Mouse (Mus musculus): ENCODE data around the gene Gmnn. TPM values are rescaled to one million over a fixed set of nuclear protein-coding genes. Genes with fewer than 3 reads are reported as not detected.

Gene Gmnn
- polyA plus RNA-seq (2015; fragmentation: Nextera tagmentation; extraction: Ambion mirVana), result 13.3 and 14.0 TPM in 2 replicates

DNA sequence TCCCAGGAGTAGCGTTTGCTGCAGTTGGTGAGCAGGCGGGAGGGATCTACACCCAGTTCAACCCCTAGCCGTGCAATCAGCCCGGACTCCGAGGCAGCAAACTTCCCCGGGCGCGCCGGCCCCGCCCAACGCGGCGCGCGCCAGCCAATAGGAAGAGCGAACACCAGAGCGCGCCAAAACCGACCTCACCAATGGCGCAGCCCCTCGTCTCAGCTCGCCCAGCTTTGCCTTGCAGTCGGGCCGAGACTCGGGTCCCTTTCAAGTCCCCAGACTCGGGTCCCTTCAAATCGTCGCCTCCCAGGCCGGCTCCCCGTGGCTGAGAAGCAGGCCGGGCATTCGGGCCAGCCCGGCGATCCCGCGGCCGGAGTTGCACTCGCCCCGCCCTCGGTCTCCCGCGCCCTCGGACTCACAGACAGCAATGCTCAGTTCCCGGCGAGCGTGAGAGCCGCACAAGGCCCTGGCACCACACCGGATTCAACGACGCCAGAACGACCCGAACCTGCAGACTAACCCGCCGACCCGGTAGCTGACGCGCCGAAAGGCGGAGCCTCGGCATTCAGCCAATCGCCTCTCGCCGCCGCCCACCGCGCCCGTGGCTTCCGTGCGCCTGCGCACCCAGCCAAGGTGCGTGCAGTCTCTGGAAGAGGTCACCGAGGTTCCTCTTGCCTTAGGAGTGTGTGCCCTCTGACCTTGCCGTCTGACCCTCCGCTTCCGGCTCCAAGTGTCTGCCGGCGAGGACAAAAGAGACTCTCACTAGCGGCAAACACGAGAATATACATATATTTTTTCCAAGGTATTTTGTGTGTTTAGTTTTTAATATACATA, at the start of gene Gmnn:
Gmnn (minus strand) TSS at position 521 of the 825 bp plus-strand sequence.

DNA sequence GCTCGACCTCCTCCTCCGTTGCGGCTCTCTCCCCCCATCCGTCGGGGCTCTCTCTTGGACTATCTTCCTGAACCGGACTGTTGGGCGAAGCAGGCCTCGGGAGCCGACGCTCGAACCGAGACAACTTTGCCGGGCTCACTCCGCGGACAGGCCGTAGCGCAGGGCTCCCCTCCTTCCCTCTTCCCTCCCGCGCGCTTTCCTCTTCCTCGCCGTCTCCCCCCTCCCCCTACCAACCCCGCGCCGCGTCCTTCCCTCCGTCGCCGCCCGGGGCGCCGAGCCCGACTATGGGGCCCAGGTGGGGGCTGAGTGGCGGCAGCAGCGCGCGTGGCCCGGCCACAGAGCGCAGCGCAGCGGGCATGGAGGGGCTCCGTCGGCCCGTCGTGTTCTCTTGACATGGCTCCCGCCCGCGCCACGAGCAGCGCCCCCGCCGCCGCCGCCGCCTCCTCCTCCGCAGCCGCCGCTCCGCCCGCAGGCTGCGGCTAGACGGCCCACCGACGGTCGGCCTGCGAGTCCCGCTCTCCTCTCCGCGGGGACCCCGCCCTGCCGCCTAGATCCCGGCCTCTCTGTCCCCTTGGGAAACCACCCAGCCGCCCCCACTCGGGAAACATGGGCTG, 39.7 kb upstream of the Gmnn start, which contains the start of gene BC005537:
BC005537 (plus strand) TSS at position 350 of the 614 bp plus-strand sequence.

DNA sequence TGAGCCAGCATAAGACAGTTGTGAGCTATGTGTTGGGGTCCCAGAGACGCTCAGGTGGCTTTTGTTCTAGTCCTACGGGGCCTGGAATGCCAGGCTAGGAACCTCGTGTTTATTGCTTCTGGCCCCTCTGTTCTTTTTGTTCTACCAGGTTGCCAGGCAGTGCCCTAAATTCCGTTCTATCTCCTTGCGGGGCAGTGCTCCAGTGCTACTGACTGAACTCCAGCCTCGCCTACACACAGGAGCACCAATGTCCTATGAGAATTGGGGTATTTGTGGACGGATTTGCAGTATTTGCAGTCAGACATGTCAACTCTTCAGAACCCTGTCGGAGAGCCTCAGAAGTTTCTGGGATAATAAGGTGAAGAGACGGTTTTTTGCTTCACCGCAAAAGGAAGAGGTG, 20.7 kb downstream of the Gmnn start, which contains the start of gene Armh2:
Armh2 (plus strand) TSS at position 205 of the 400 bp plus-strand sequence.

Other genes with a start within 250 kb of the Gmnn start
- 16.7 and 20.2 TPM in 2 replicates for gene Ripor2, start 179.7 kb downstream of the Gmnn start, polyA plus RNA-seq (2015; fragmentation: Nextera tagmentation; extraction: Ambion mirVana)
- gene Armh2, start 20.7 kb downstream of the Gmnn start, polyA plus RNA-seq (2015; fragmentation: Nextera tagmentation; extraction: Ambion mirVana), result not detected in 2 replicates
- gene BC005537, start 39.7 kb upstream of the Gmnn start, polyA plus RNA-seq (2015; fragmentation: Nextera tagmentation; extraction: Ambion mirVana), result 16.6 and 18.7 TPM in 2 replicates
- gene Acot13, start 69.6 kb upstream of the Gmnn start, polyA plus RNA-seq (2015; fragmentation: Nextera tagmentation; extraction: Ambion mirVana), result 76.4 and 85.4 TPM in 2 replicates
- gene Tdp2, start 69.8 kb upstream of the Gmnn start, polyA plus RNA-seq (2015; fragmentation: Nextera tagmentation; extraction: Ambion mirVana), result 29.5 TPM in 2 replicates
- gene D130043K22Rik, start 83.2 kb upstream of the Gmnn start, polyA plus RNA-seq (2015; fragmentation: Nextera tagmentation; extraction: Ambion mirVana), result 6.2 and 7.8 TPM in 2 replicates
- gene Aldh5a1, start 175.7 kb upstream of the Gmnn start, polyA plus RNA-seq (2015; fragmentation: Nextera tagmentation; extraction: Ambion mirVana), result 18.9 and 20.0 TPM in 2 replicates
- 3.1 and 3.6 TPM in 2 replicates for gene Gpld1, start 181.2 kb upstream of the Gmnn start, polyA plus RNA-seq (2015; fragmentation: Nextera tagmentation; extraction: Ambion mirVana)

Measured in neural tube, postnatal 0 days (tissue).